Mouse (Mus musculus): ENCODE results near the gene Sh3gl2.

GRCm38 (mm10) chr4:85242562-85242961 is 37.6 kb downstream of the Sh3gl2 start:
- no peak for TF ChIP-seq CTCF (IDR thresholded peaks at IDR 0.05; ENCODE audit: control insufficient read depth, insufficient read depth, low read length)
- TF ChIP-seq POLR2A (IDR thresholded peaks at IDR 0.05; ENCODE audit: borderline replicate concordance, control insufficient read depth, low read depth, low read length) = no peak

Measured in bone marrow, adult 2 months (tissue).